ENCODE assay signal across 11 mouse cellular contexts in the genomic region with DNA sequence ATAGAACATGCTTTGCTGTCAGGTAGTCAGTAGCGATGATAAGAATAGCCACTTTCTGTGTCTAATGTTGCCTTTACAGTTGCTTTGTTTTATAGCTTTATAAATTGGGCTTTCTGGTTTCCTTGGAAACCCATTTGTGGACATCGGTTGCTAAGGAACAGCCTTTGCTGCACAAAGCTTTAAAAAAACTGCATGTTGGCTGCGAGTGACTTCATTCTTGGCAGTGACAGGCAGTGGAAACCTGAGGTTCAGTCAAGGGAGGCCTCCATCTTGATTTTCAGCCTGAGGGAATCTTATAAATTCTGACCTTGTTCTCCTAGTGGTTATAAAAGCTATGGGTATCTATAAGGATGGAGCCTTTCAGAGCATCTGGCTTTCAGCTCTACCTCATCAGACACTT. TPM values are rescaled to one million over a fixed set of nuclear protein-coding genes. Genes with fewer than 3 reads are reported as not detected.
A peak's percentile ranks its signal among the peaks of the same experiment; 100 is the strongest.
DNase-seq lines count a peak whose midpoint lies in the region; ATAC-seq and TF ChIP-seq lines count a peak whose summit lies in the region.
"Had no signal": no experiment of that assay in that cellular context is flagged by ENCODE, and none has a peak within 500 bp of the region (broad histone marks: within the 10 kb centered on the region; RNA-seq: fewer than 3 reads in every experiment).

No protein-coding gene starts in this region.

- 0 out of 2 replicates have a peak overlapping the region, but pooled peaks have one; percentile 5 for H3K4me2 ChIP-seq in hindbrain, postnatal 0 days (ENCODE audit: low read depth, low read length)
- peak overlapping the region; percentile 23 for H3K4me2 ChIP-seq in midbrain, embryonic 15.5 days
- no peak overlapping the region for H3K4me2 ChIP-seq in kidney, embryonic 15.5 days

- H3K4me3 ChIP-seq in heart, embryonic 10.5 days: no peak overlapping the region
- H3K4me3 ChIP-seq in hindbrain, postnatal 0 days (ENCODE audit: low read length): no peak overlapping the region
- H3K4me3 ChIP-seq in midbrain, embryonic 15.5 days: no peak overlapping the region
- H3K4me3 ChIP-seq in kidney, embryonic 15.5 days (replicated peaks): no peak overlapping the region

- 65% methylated on average over 3 of the region's 3 CpGs for WGBS in heart, embryonic 10.5 days
- WGBS in hindbrain, postnatal 0 days: 13% methylated on average over 3 of the region's 3 CpGs
- WGBS in midbrain, embryonic 15.5 days: 8% methylated on average over 3 of the region's 3 CpGs
- 54% methylated on average over 3 of the region's 3 CpGs for WGBS in kidney, embryonic 15.5 days

- no peaks in the 10 kb centered on the region for H3K36me3 ChIP-seq in heart, embryonic 10.5 days
- H3K36me3 ChIP-seq in hindbrain, postnatal 0 days (ENCODE audit: insufficient read depth, low read length): no peaks in the 10 kb centered on the region
- H3K36me3 ChIP-seq in midbrain, embryonic 15.5 days (replicated peaks): no peaks in the 10 kb centered on the region
- no peaks in the 10 kb centered on the region for H3K36me3 ChIP-seq in kidney, embryonic 15.5 days

- H3K27ac ChIP-seq in heart, embryonic 10.5 days: no peak overlapping the region
- H3K27ac ChIP-seq in hindbrain, postnatal 0 days: peak overlapping the region; percentile 46
- peak overlapping the region; percentile 81 for H3K27ac ChIP-seq in midbrain, embryonic 15.5 days
- H3K27ac ChIP-seq in kidney, embryonic 15.5 days: no peak overlapping the region

- TF ChIP-seq CTCF in hindbrain, postnatal 0 days (IDR thresholded peaks at IDR 0.05; ENCODE audit: low read depth): no peak

- H3K9me3 ChIP-seq in heart, embryonic 10.5 days: no peaks in the 10 kb centered on the region
- no peaks in the 10 kb centered on the region for H3K9me3 ChIP-seq in hindbrain, postnatal 0 days (ENCODE audit: low read length)
- H3K9me3 ChIP-seq in midbrain, embryonic 15.5 days: no peaks in the 10 kb centered on the region
- H3K9me3 ChIP-seq in kidney, embryonic 15.5 days (replicated peaks): no peaks in the 10 kb centered on the region

- peaks cover 3% of the 10 kb centered on the region; the same call in 1 of the 2 replicates for H3K4me1 ChIP-seq in heart, embryonic 10.5 days
- H3K4me1 ChIP-seq in hindbrain, postnatal 0 days (ENCODE audit: insufficient read depth, low read length): peaks cover 12% of the 10 kb centered on the region; the same call in 1 of the 2 replicates
- H3K4me1 ChIP-seq in midbrain, embryonic 15.5 days: peaks cover 36% of the 10 kb centered on the region
- no peaks in the 10 kb centered on the region for H3K4me1 ChIP-seq in kidney, embryonic 15.5 days

- DNase-seq in heart, embryonic 10.5 days (ENCODE audit: low spot score): peak; percentile 66
- no peak for DNase-seq in heart, adult 18-20 months
- DNase-seq in embryo, embryonic 10.5 days (ENCODE audit: low spot score): peak; percentile 65
- DNase-seq in hindbrain, postnatal 0 days (ENCODE audit: low spot score): peak; percentile 90
- no peak for DNase-seq in adipocyte (ENCODE audit: low spot score)
- no peak for DNase-seq in urinary bladder, postnatal 25 days (ENCODE audit: low spot score)
- DNase-seq: gastrocnemius, postnatal 10 days; kidney, postnatal 25 days had no signal

- peak; percentile 88 for ATAC-seq in hindbrain, postnatal 0 days
- ATAC-seq in midbrain, embryonic 15.5 days (replicated peaks): peak; percentile 83
- ATAC-seq in kidney, embryonic 15.5 days (replicated peaks; ENCODE audit: low FRiP score): no peak

- no peak overlapping the region for H3K9ac ChIP-seq in hindbrain, postnatal 0 days (replicated peaks; ENCODE audit: low read length)
- no peak overlapping the region for H3K9ac ChIP-seq in midbrain, embryonic 15.5 days
- H3K9ac ChIP-seq in kidney, embryonic 15.5 days: no peak overlapping the region

- no peaks in the 10 kb centered on the region for H3K27me3 ChIP-seq in heart, embryonic 10.5 days (ENCODE audit: insufficient read depth, poor library complexity, severe bottlenecking)
- no peaks in the 10 kb centered on the region for H3K27me3 ChIP-seq in hindbrain, postnatal 0 days (ENCODE audit: insufficient read depth, low read length)
- H3K27me3 ChIP-seq in midbrain, embryonic 15.5 days (replicated peaks): no peaks in the 10 kb centered on the region
- no peaks in the 10 kb centered on the region for H3K27me3 ChIP-seq in kidney, embryonic 15.5 days
- H3K27me3 ChIP-seq: CH12.LX had no signal

RNA-seq across cellular contexts. Expression of gene Dclk1, which starts 42.1 kb away (rescaled TPM):
- 4.8 and 7.9 TPM in 2 replicates for polyA plus RNA-seq in heart, embryonic 10.5 days (2016; fragmentation: Nextera tagmentation; extraction: Ambion mirVana)
- 1 to 10 TPM; 4.3 to 5.8 TPM for total RNA-seq in heart, adult 18-20 months (2021)
- total RNA-seq in hindbrain, postnatal 0 days (2014; rRNA removed): 213 and 250 TPM in 2 replicates
- polyA plus RNA-seq in hindbrain, postnatal 0 days (2015; fragmentation: Nextera tagmentation; extraction: Ambion mirVana): 196 and 214 TPM in 2 replicates
- 308 and 336 TPM in 2 replicates for polyA plus RNA-seq in midbrain, embryonic 15.5 days (2015; fragmentation: Nextera tagmentation; extraction: Ambion mirVana)
- polyA plus RNA-seq in kidney, embryonic 15.5 days (2015; fragmentation: Nextera tagmentation; extraction: Ambion mirVana): 24.6 and 31.3 TPM in 2 replicates
- total RNA-seq: CH12.LX had no signal

Comparison
In these comparisons a context has a peak if more than half of its experiments do, and no peak if none do; other contexts are left out.
1. DNase-seq: peak in heart, embryonic 10.5 days (single experiment), embryo, embryonic 10.5 days (single experiment) and hindbrain, postnatal 0 days (single experiment); none in heart, adult 18-20 months (0 of 2), adipocyte (single experiment) and urinary bladder, postnatal 25 days (single experiment).
2. H3K27ac ChIP-seq: peak in hindbrain, postnatal 0 days (single experiment) and midbrain, embryonic 15.5 days (single experiment); none in heart, embryonic 10.5 days (single experiment) and kidney, embryonic 15.5 days (single experiment).